Mouse (Mus musculus) small intestine, adult 2 months (tissue): ENCODE measurements at regions not wholly inside any gene's neighbourhood (a gene's known extent, or its start where the extent isn't known, plus 50 kb on each side); places are given as distances from the start of the nearest gene placed in this dataset.

Experiments
- H3K27ac ChIP-seq: fragments of 200-500 bp; 2 replicates; pipeline ENCODE4 v1.5.1; 2012; ENCODE audit warnings: low read depth, low read length, control low read depth, inconsistent platforms; ENCODE audit not compliant: insufficient read depth
- H3K27me3 ChIP-seq: fragments of 200-500 bp; 2 replicates; pipeline ENCODE4 v1.6.1; 2012; ENCODE audit warnings: mild to moderate bottlenecking, moderate library complexity, low read length, inconsistent platforms; ENCODE audit not compliant: control insufficient read depth, insufficient read depth
- H3K36me3 ChIP-seq: fragments of 200-500 bp; 2 replicates; pipeline ENCODE4 v1.6.1; 2012; ENCODE audit warnings: mild to moderate bottlenecking, low read length, control low read depth, inconsistent platforms; ENCODE audit not compliant: control insufficient read depth, insufficient read depth
- H3K4me1 ChIP-seq: fragments of 200-500 bp; 2 replicates; pipeline ENCODE4 v1.6.1; 2012; ENCODE audit warnings: low read length, inconsistent platforms, mixed read lengths; ENCODE audit not compliant: control insufficient read depth, insufficient read depth, insufficient read length
- H3K4me3 ChIP-seq: fragments of 200-500 bp; 2 replicates; pipeline ENCODE4 v1.5.1; 2012; ENCODE audit warnings: low read depth, mild to moderate bottlenecking, control low read depth, inconsistent platforms, low read length, moderate library complexity
- CTCF ChIP-seq: fragments of 200-500 bp; IDR thresholded peaks from 2 replicates; pipeline ENCODE4 v1.5.1; 2012; ENCODE audit warnings: low read depth, mild to moderate bottlenecking, control low read depth, inconsistent platforms, low read length, moderate library complexity, mixed read lengths; ENCODE audit not compliant: insufficient replicate concordance, insufficient read length; ENCODE audit errors: extremely low read depth
- POLR2A ChIP-seq: fragments of 200-500 bp; IDR thresholded peaks from 2 replicates; pipeline ENCODE4 v1.6.1; 2012; ENCODE audit warnings: low read depth, mild to moderate bottlenecking, control low read depth, inconsistent platforms, low read length, moderate library complexity
- WGBS: fragments of 180-500 bp; shearing (Covaris S2); methylation state at CpG from one replicate; pipeline ENCODE4 v1.1.7; 2018; 5-methylcytosine and 5-hydroxymethylcytosine counted together

GRCm38 (mm10) chr5:119386821-119387220 lies 283.6 kb upstream of the Tbx3 start:
- WGBS = 83% methylated on average over 8 of the region's 8 CpGs
- H3K27me3 ChIP-seq = no peaks in the 10 kb centered on the region
- TF ChIP-seq CTCF (no peak), POLR2A (no peak)
- no peaks in the 10 kb centered on the region for H3K36me3 ChIP-seq
- H3K4me1 ChIP-seq = no peaks in the 10 kb centered on the region
- H3K4me3 ChIP-seq = no peak overlapping the region
- H3K27ac ChIP-seq = no peak overlapping the region

- no peaks in the 10 kb centered on the region for H3K36me3 ChIP-seq
- no peaks in the 10 kb centered on the region for H3K27me3 ChIP-seq
- TF ChIP-seq POLR2A = no peak
- no peak for TF ChIP-seq CTCF
- no peak overlapping the region for H3K27ac ChIP-seq
- WGBS = 73% methylated on average over 2 of the region's 2 CpGs
- H3K4me1 ChIP-seq = no peaks in the 10 kb centered on the region
- no peak overlapping the region for H3K4me3 ChIP-seq
These were observed 283.2 kb upstream of the Tbx3 start for GRCm38 (mm10) chr5:119387261-119387660.

- no peaks in the 10 kb centered on the region for H3K4me1 ChIP-seq
- H3K4me3 ChIP-seq = no peak overlapping the region
- no peaks in the 10 kb centered on the region for H3K36me3 ChIP-seq
- no peaks in the 10 kb centered on the region for H3K27me3 ChIP-seq
- TF ChIP-seq POLR2A (no peak), CTCF (no peak)
- no peak overlapping the region for H3K27ac ChIP-seq
- WGBS = 78% methylated on average over 5 of the region's 5 CpGs
These were observed 281.6 kb upstream of the Tbx3 start for GRCm38 (mm10) chr5:119388841-119389240.

GRCm38 (mm10) chr5:119389384-119389783 lies 281.1 kb upstream of the Tbx3 start:
- Histone ChIP-seq H3K36me3 (no peaks in the 10 kb centered on the region), H3K27ac (no peak overlapping the region), H3K27me3 (no peaks in the 10 kb centered on the region), H3K4me3 (no peak overlapping the region), H3K4me1 (no peaks in the 10 kb centered on the region)
- 84% methylated on average over 9 of the region's 9 CpGs for WGBS
- TF ChIP-seq CTCF = no peak
- no peak for TF ChIP-seq POLR2A

- Histone ChIP-seq H3K4me1 (no peaks in the 10 kb centered on the region), H3K4me3 (no peak overlapping the region), H3K27me3 (no peaks in the 10 kb centered on the region), H3K36me3 (no peaks in the 10 kb centered on the region), H3K27ac (no peak overlapping the region)
- 77% methylated on average over 7 of the region's 7 CpGs for WGBS
- TF ChIP-seq CTCF = no peak
- no peak for TF ChIP-seq POLR2A
These were observed 280.6 kb upstream of the Tbx3 start for GRCm38 (mm10) chr5:119389857-119390256.

GRCm38 (mm10) chr5:119398475-119398874 lies 272.0 kb upstream of the Tbx3 start:
- Histone ChIP-seq H3K36me3 (no peaks in the 10 kb centered on the region), H3K4me1 (no peaks in the 10 kb centered on the region), H3K4me3 (no peak overlapping the region), H3K27me3 (no peaks in the 10 kb centered on the region), H3K27ac (no peak overlapping the region)
- 74% methylated on average over 5 of the region's 5 CpGs for WGBS
- TF ChIP-seq POLR2A (no peak), CTCF (no peak)

GRCm38 (mm10) chr5:119400223-119400935 lies 270.1 kb upstream of the Tbx3 start:
- Histone ChIP-seq H3K27me3 (no peaks in the 10 kb centered on the region), H3K4me1 (no peaks in the 10 kb centered on the region), H3K4me3 (no peak overlapping the region), H3K36me3 (no peaks in the 10 kb centered on the region), H3K27ac (peak overlapping the region; percentile 32; the same call in 1 of the 2 replicates)
- TF ChIP-seq CTCF (no peak), POLR2A (no peak)
- 37% methylated on average over 6 of the region's 6 CpGs for WGBS

- Histone ChIP-seq H3K36me3 (no peaks in the 10 kb centered on the region), H3K27me3 (no peaks in the 10 kb centered on the region), H3K27ac (no peak overlapping the region), H3K4me3 (no peak overlapping the region), H3K4me1 (no peaks in the 10 kb centered on the region)
- 77% methylated on average over 8 of the region's 8 CpGs for WGBS
- TF ChIP-seq POLR2A (no peak), CTCF (no peak)
These were observed 268.6 kb upstream of the Tbx3 start for GRCm38 (mm10) chr5:119401915-119402314.
